Mouse (Mus musculus): ENCODE results near the gene Tead3. TPM values are rescaled to one million over a fixed set of nuclear protein-coding genes. Genes with fewer than 3 reads are reported as not detected.

Tead3 gene
- polyA plus RNA-seq, 2 experiments, result 0.52 to 2.2 TPM

- WGBS (ENCODE audit: insufficient replicate concordance), result 1% methylated on average over 47 of the region's 54 CpGs
- ATAC-seq (ENCODE audit: insufficient read depth) (peak; percentile 43), DNase-seq (ENCODE audit: low read depth in 3 of 3, low spot score in 3 of 3) (no peak)
- Histone ChIP-seq H3K27ac (no peak overlapping the region), H3K4me3 (ENCODE audit: insufficient read depth in 1 of 2, low read depth in 2 of 2, low read length in 2 of 2) (peak overlapping the region; percentile 44 to 72), H3K27me3 (ENCODE audit: control insufficient read depth, insufficient read depth, low read length) (peaks cover 17% of the 10 kb centered on the region), H3K4me2 (ENCODE audit: low read depth) (peak overlapping the region; percentile 91), H3K4me1 (replicated peaks; ENCODE audit: control insufficient read depth in 2 of 2, insufficient read depth in 2 of 2, low read length in 1 of 2) (peaks cover 9 to 13% of the 10 kb centered on the region in 2 experiments), H3K9ac (replicated peaks) (peak overlapping the region; percentile 52), H3K36me3 (replicated peaks; ENCODE audit: control insufficient read depth, insufficient read depth, low read depth) (no peaks in the 10 kb centered on the region), H3K9me3 (ENCODE audit: control insufficient read depth, low read length) (no peaks in the 10 kb centered on the region)
- TF ChIP-seq EP300 (IDR thresholded peaks at IDR 0.05; ENCODE audit: low read depth) (no peak), CTCF (IDR thresholded peaks at IDR 0.05; ENCODE audit: low read depth) (no peak)
Measured at GRCm38 (mm10) chr17:28349901-28350465, 634 bp downstream of the Tead3 start.

- TF ChIP-seq EP300 (IDR thresholded peaks at IDR 0.05; ENCODE audit: low read depth) (no peak), CTCF (IDR thresholded peaks at IDR 0.05; ENCODE audit: low read depth) (no peak)
- H3K9me3 ChIP-seq (ENCODE audit: control insufficient read depth, low read length), result no peaks in the 10 kb centered on the region
- H3K4me1 ChIP-seq (replicated peaks; ENCODE audit: control insufficient read depth in 2 of 2, insufficient read depth in 2 of 2, low read length in 1 of 2), result peaks cover 9 to 13% of the 10 kb centered on the region in 2 experiments
- H3K4me3 ChIP-seq (ENCODE audit: insufficient read depth in 1 of 2, low read depth in 2 of 2, low read length in 2 of 2), result peak overlapping the region; percentile 44 to 72
- no peak overlapping the region for H3K27ac ChIP-seq
- H3K36me3 ChIP-seq (replicated peaks; ENCODE audit: control insufficient read depth, insufficient read depth, low read depth), result no peaks in the 10 kb centered on the region
- peak overlapping the region; percentile 91 for H3K4me2 ChIP-seq (ENCODE audit: low read depth)
- WGBS (ENCODE audit: insufficient replicate concordance), result 28% methylated on average over 13 of the region's 13 CpGs
- peaks cover 17% of the 10 kb centered on the region for H3K27me3 ChIP-seq (ENCODE audit: control insufficient read depth, insufficient read depth, low read length)
- DNase-seq (ENCODE audit: low read depth in 3 of 3, low spot score in 3 of 3) (no peak), ATAC-seq (ENCODE audit: insufficient read depth) (no peak)
- peak overlapping the region; percentile 52; the same call in 1 of the 2 replicates for H3K9ac ChIP-seq (replicated peaks)
Measured at GRCm38 (mm10) chr17:28349264-28349880, 1.2 kb downstream of the Tead3 start.

DNA sequence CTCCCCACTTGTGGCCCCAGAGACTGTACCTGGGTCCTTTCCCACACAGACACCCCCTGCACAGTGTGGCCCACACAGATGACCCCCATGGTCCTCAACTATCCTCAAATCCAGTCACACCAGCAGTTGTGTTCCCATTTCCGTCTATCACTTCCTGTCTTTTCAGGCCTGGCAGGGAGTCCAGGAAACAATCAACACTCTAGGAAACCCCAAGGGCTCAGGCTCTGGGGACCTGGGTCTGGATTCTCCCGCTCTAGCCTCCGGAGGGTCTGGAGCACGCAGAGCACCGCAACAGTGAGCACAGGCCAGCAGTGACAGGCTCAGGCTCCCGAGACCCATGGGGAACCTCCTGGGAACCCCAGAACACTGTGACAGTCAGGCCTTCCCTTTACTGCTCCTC is 2.4 kb downstream of the Tead3 start:
- Histone ChIP-seq H3K4me2 (ENCODE audit: low read depth) (no peak overlapping the region), H3K9me3 (ENCODE audit: control insufficient read depth, low read length) (no peaks in the 10 kb centered on the region), H3K4me3 (ENCODE audit: insufficient read depth in 1 of 2, low read depth in 2 of 2, low read length in 2 of 2) (no peak overlapping the region), H3K9ac (replicated peaks) (no peak overlapping the region), H3K4me1 (replicated peaks; ENCODE audit: control insufficient read depth in 2 of 2, insufficient read depth in 2 of 2, low read length in 1 of 2) (peaks cover 9 to 13% of the 10 kb centered on the region in 2 experiments), H3K36me3 (replicated peaks; ENCODE audit: control insufficient read depth, insufficient read depth, low read depth) (no peaks in the 10 kb centered on the region), H3K27ac (no peak overlapping the region), H3K27me3 (ENCODE audit: control insufficient read depth, insufficient read depth, low read length) (peaks cover 17% of the 10 kb centered on the region)
- TF ChIP-seq EP300 (IDR thresholded peaks at IDR 0.05; ENCODE audit: low read depth) (no peak), CTCF (IDR thresholded peaks at IDR 0.05; ENCODE audit: low read depth) (no peak)
- 34% methylated on average over 6 of the region's 6 CpGs for WGBS (ENCODE audit: insufficient replicate concordance)
- no peak for DNase-seq (ENCODE audit: low read depth in 3 of 3, low spot score in 3 of 3)
- no peak for ATAC-seq (ENCODE audit: insufficient read depth)

DNA sequence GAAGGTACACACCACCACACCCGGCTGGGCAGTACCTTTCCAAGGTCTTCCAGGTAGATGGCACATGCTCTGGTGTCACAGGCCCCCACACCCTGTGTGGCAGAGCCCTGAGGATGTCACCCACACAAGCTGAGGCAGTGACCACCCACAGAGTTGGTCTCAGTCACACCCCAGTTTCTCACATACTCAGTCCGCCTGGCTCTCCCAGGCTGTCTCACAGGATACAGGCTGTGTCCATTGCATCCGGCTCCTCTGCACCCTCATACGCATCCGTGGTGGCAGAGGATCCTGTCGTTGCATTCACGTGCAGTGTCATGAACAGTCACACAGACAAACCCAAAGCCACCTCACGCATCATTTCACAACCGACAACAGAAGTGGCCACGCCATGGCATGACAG is 3.3 kb downstream of the Tead3 start:
- no peak for ATAC-seq (ENCODE audit: insufficient read depth)
- no peak overlapping the region for H3K4me3 ChIP-seq (ENCODE audit: insufficient read depth in 1 of 2, low read depth in 2 of 2, low read length in 2 of 2)
- H3K9me3 ChIP-seq (ENCODE audit: control insufficient read depth, low read length), result no peaks in the 10 kb centered on the region
- no peak overlapping the region for H3K27ac ChIP-seq
- TF ChIP-seq EP300 (IDR thresholded peaks at IDR 0.05; ENCODE audit: low read depth), result no peak
- TF ChIP-seq CTCF (IDR thresholded peaks at IDR 0.05; ENCODE audit: low read depth), result no peak
- DNase-seq (ENCODE audit: low read depth in 3 of 3, low spot score in 3 of 3), result no peak
- H3K36me3 ChIP-seq (replicated peaks; ENCODE audit: control insufficient read depth, insufficient read depth, low read depth), result no peaks in the 10 kb centered on the region
- WGBS (ENCODE audit: insufficient replicate concordance), result 61% methylated on average over 10 of the region's 10 CpGs
- H3K9ac ChIP-seq (replicated peaks), result no peak overlapping the region
- H3K4me2 ChIP-seq (ENCODE audit: low read depth), result no peak overlapping the region
- peaks cover 4 to 10% of the 10 kb centered on the region in 2 experiments for H3K4me1 ChIP-seq (replicated peaks; ENCODE audit: control insufficient read depth in 2 of 2, insufficient read depth in 2 of 2, low read length in 1 of 2)
- peaks cover 17% of the 10 kb centered on the region for H3K27me3 ChIP-seq (ENCODE audit: control insufficient read depth, insufficient read depth, low read length)

- no peak overlapping the region for H3K4me2 ChIP-seq (ENCODE audit: low read depth)
- WGBS (ENCODE audit: insufficient replicate concordance), result 14% methylated on average over 10 of the region's 10 CpGs
- peaks cover 17% of the 10 kb centered on the region for H3K27me3 ChIP-seq (ENCODE audit: control insufficient read depth, insufficient read depth, low read length)
- no peak overlapping the region for H3K27ac ChIP-seq
- peaks cover under 1 to 3% of the 10 kb centered on the region in 2 experiments; a peak in 3 of 4 replicates for H3K4me1 ChIP-seq (replicated peaks; ENCODE audit: control insufficient read depth in 2 of 2, insufficient read depth in 2 of 2, low read length in 1 of 2)
- ATAC-seq (ENCODE audit: insufficient read depth) (no peak), DNase-seq (ENCODE audit: low read depth in 3 of 3, low spot score in 3 of 3) (no peak)
- no peak overlapping the region for H3K4me3 ChIP-seq (ENCODE audit: insufficient read depth in 1 of 2, low read depth in 2 of 2, low read length in 2 of 2)
- no peaks in the 10 kb centered on the region for H3K36me3 ChIP-seq (replicated peaks; ENCODE audit: control insufficient read depth, insufficient read depth, low read depth)
- no peak overlapping the region for H3K9ac ChIP-seq (replicated peaks)
- H3K9me3 ChIP-seq (ENCODE audit: control insufficient read depth, low read length), result no peaks in the 10 kb centered on the region
- TF ChIP-seq EP300 (IDR thresholded peaks at IDR 0.05; ENCODE audit: low read depth), result no peak
- TF ChIP-seq CTCF (IDR thresholded peaks at IDR 0.05; ENCODE audit: low read depth), result no peak
Measured at GRCm38 (mm10) chr17:28345882-28346281, 4.7 kb downstream of the Tead3 start.

Measured in liver, embryonic 14.5 days (tissue).